Mouse (Mus musculus): ENCODE data around the gene Rsph9. TPM values are rescaled to one million over a fixed set of nuclear protein-coding genes. Genes with fewer than 3 reads are reported as not detected.

Rsph9 gene
- total and polyA plus RNA-seq, 2 experiments from 2014 or later, result 63.7 to 101 TPM

DNA sequence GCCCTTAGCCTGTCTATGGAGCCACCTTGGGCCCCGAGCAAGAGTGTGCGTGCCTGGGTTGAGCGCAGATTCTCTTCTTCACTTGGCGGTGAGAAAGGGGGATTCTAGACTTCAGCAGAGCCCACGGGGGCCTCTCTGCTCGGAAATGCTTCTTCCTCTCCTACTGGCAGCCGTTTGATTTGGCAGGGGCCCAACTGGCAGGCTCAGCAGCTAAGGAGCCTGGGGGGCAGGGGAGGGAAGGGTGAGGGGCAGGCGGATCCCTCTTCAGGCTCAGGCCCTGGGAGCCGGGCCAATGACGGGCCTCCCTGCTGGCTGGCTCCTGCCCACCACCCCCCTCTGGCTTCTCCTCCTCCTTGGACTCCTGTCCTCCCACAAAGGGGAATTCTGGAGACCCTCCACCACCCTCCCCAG lies 59.9 kb downstream of the Rsph9 start:
- Histone ChIP-seq H3K4me1 (ENCODE audit: insufficient read depth) (peaks cover 8% of the 10 kb centered on the region; the same call in 1 of the 2 replicates), H3K4me2 (ENCODE audit: low read depth) (peak overlapping the region; percentile 32), H3K36me3 (ENCODE audit: insufficient read depth) (no peaks in the 10 kb centered on the region), H3K27ac (ENCODE audit: low read depth, low read length) (peak overlapping the region; percentile 22; the same call in 1 of the 2 replicates), H3K9me3 (ENCODE audit: low read length) (no peaks in the 10 kb centered on the region), H3K4me3 (ENCODE audit: low read depth, low read length) (no peak overlapping the region), H3K27me3 (ENCODE audit: insufficient read depth, low read length) (no peaks in the 10 kb centered on the region), H3K9ac (no peak overlapping the region)
- DNase-seq (peak; percentile 89), ATAC-seq (peak; percentile 93)
- WGBS, result 5% methylated on average over 10 of the region's 10 CpGs
- TF ChIP-seq CTCF (IDR thresholded peaks at IDR 0.05; ENCODE audit: low read depth), result 0 out of 2 replicates have a peak, but pooled peaks have one; percentile 7

DNA sequence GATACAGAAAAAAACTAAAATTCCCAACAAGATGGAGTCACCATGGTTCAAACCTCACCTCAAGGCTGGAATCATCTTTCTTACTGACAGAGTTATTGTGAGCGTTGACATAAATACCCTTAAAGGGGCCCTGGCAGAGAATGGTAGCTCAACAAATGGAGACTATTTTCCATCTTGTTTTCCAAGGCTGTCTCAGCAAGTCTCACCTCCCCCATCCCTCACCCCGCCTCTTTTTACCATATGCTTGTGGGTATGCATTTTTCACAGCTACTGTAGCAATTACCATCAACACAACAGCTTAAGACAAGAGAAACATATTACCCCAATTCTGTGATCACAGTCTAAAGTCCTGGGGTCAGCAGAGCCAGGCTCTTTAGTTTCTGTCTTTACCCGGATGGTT lies 60.6 kb downstream of the Rsph9 start:
- no peak for ATAC-seq
- 59% methylated on average over 3 of the region's 3 CpGs for WGBS
- no peak for DNase-seq
- TF ChIP-seq CTCF (IDR thresholded peaks at IDR 0.05; ENCODE audit: low read depth), result no peak
- Histone ChIP-seq H3K9ac (no peak overlapping the region), H3K9me3 (ENCODE audit: low read length) (no peaks in the 10 kb centered on the region), H3K4me3 (ENCODE audit: low read depth, low read length) (no peak overlapping the region), H3K27ac (ENCODE audit: low read depth, low read length) (no peak overlapping the region), H3K4me2 (ENCODE audit: low read depth) (no peak overlapping the region), H3K27me3 (ENCODE audit: insufficient read depth, low read length) (no peaks in the 10 kb centered on the region), H3K36me3 (ENCODE audit: insufficient read depth) (no peaks in the 10 kb centered on the region), H3K4me1 (ENCODE audit: insufficient read depth) (peaks cover 8% of the 10 kb centered on the region; the same call in 1 of the 2 replicates)

DNA sequence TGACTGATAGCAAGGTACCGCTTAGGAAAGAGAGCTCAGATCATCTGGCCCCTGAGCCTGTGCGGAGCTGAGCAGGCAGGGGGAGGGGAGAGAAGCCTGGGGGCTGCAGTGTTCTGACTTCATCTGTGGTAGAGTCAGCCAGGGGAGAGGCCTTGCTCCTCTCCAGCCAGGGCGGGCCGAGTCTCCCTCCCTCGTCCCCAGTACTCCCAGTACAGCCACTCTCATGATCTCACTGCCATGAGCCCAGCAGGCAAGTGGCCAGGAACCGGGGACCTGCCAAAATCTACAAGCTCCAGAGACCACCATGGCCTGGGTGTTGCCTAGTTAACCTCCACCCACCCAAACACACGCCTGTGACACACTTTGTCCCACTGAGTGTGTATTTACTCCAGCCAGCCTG lies 62.4 kb downstream of the Rsph9 start:
- no peak overlapping the region for H3K27ac ChIP-seq (ENCODE audit: low read depth, low read length)
- no peaks in the 10 kb centered on the region for H3K9me3 ChIP-seq (ENCODE audit: low read length)
- ATAC-seq (no peak), DNase-seq (no peak)
- H3K27me3 ChIP-seq (ENCODE audit: insufficient read depth, low read length), result no peaks in the 10 kb centered on the region
- no peak overlapping the region for H3K4me2 ChIP-seq (ENCODE audit: low read depth)
- H3K4me1 ChIP-seq (ENCODE audit: insufficient read depth), result peaks cover 8% of the 10 kb centered on the region; the same call in 1 of the 2 replicates
- H3K36me3 ChIP-seq (ENCODE audit: insufficient read depth), result no peaks in the 10 kb centered on the region
- TF ChIP-seq CTCF (IDR thresholded peaks at IDR 0.05; ENCODE audit: low read depth), result no peak
- no peak overlapping the region for H3K4me3 ChIP-seq (ENCODE audit: low read depth, low read length)
- WGBS, result 54% methylated on average over 7 of the region's 7 CpGs
- H3K9ac ChIP-seq, result no peak overlapping the region

DNA sequence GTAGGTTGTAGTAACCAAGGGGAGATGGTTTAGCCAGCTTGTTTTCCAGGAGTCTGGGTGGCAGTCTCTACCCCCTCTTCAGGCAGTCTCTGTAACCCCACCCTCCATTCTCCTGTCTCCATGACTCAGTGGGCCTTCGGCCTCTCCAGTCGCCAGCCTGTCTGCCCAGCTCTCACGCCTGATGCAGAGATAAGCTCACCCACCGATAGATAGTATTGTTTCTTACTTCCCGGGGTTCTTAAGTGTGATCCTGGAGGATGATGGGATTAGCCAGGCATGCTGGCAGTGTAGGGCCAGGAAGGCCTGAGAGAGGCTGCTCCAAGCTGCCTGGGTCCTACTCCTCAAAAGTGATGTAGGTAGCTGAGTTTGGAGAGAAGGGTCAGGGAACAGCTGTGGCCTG lies 63.0 kb downstream of the Rsph9 start:
- no peak for TF ChIP-seq CTCF (IDR thresholded peaks at IDR 0.05; ENCODE audit: low read depth)
- H3K4me2 ChIP-seq (ENCODE audit: low read depth), result no peak overlapping the region
- DNase-seq (no peak), ATAC-seq (no peak)
- no peaks in the 10 kb centered on the region for H3K36me3 ChIP-seq (ENCODE audit: insufficient read depth)
- H3K4me3 ChIP-seq (ENCODE audit: low read depth, low read length), result no peak overlapping the region
- H3K27ac ChIP-seq (ENCODE audit: low read depth, low read length), result no peak overlapping the region
- H3K27me3 ChIP-seq (ENCODE audit: insufficient read depth, low read length), result no peaks in the 10 kb centered on the region
- H3K9me3 ChIP-seq (ENCODE audit: low read length), result no peaks in the 10 kb centered on the region
- no peak overlapping the region for H3K9ac ChIP-seq
- peaks cover 8% of the 10 kb centered on the region; the same call in 1 of the 2 replicates for H3K4me1 ChIP-seq (ENCODE audit: insufficient read depth)
- WGBS, result 32% methylated on average over 5 of the region's 5 CpGs

DNA sequence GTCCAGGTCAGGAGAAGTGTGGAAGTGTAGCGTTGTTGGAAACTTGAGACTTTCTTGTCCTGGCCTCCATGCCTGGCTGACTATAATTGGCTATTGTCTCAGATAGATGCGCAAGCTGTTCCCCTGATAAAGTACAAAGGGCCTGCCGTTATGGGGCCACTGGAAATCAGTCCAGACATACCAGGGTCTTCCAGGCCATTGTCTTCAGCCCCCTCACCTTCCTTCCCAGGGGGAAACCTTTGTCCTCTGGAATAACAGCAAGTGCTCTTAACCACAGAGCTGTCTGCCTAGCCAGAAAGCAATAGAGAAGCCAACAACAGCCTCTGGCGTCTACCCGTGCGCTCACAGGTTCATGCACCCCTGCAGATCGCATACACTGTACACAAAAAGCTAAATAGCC lies 63.6 kb downstream of the Rsph9 start:
- no peaks in the 10 kb centered on the region for H3K9me3 ChIP-seq (ENCODE audit: low read length)
- DNase-seq (no peak), ATAC-seq (no peak)
- H3K27me3 ChIP-seq (ENCODE audit: insufficient read depth, low read length), result no peaks in the 10 kb centered on the region
- H3K4me3 ChIP-seq (ENCODE audit: low read depth, low read length), result no peak overlapping the region
- H3K27ac ChIP-seq (ENCODE audit: low read depth, low read length), result no peak overlapping the region
- H3K4me2 ChIP-seq (ENCODE audit: low read depth), result no peak overlapping the region
- TF ChIP-seq CTCF (IDR thresholded peaks at IDR 0.05; ENCODE audit: low read depth), result no peak
- WGBS, result 37% methylated on average over 7 of the region's 7 CpGs
- no peak overlapping the region for H3K9ac ChIP-seq
- no peaks in the 10 kb centered on the region for H3K36me3 ChIP-seq (ENCODE audit: insufficient read depth)
- H3K4me1 ChIP-seq (ENCODE audit: insufficient read depth), result peaks cover 8% of the 10 kb centered on the region; the same call in 1 of the 2 replicates

GRCm38 (mm10) chr17:46079037-46079436 lies 65.0 kb downstream of the Rsph9 start:
- DNase-seq, result no peak
- Histone ChIP-seq H3K9ac (no peak overlapping the region), H3K27ac (ENCODE audit: low read depth, low read length) (no peak overlapping the region), H3K4me3 (ENCODE audit: low read depth, low read length) (no peak overlapping the region), H3K27me3 (ENCODE audit: insufficient read depth, low read length) (no peaks in the 10 kb centered on the region), H3K4me1 (ENCODE audit: insufficient read depth) (peaks cover 4% of the 10 kb centered on the region; the same call in 1 of the 2 replicates), H3K36me3 (ENCODE audit: insufficient read depth) (no peaks in the 10 kb centered on the region), H3K4me2 (ENCODE audit: low read depth) (no peak overlapping the region), H3K9me3 (ENCODE audit: low read length) (no peaks in the 10 kb centered on the region)
- TF ChIP-seq CTCF (IDR thresholded peaks at IDR 0.05; ENCODE audit: low read depth), result peak; percentile 23; the same call in 1 of the 2 replicates
- 74% methylated on average over 2 of the region's 2 CpGs for WGBS
- no peak for ATAC-seq

- Histone ChIP-seq H3K4me3 (ENCODE audit: low read depth, low read length) (no peak overlapping the region), H3K9me3 (ENCODE audit: low read length) (no peaks in the 10 kb centered on the region), H3K27me3 (ENCODE audit: insufficient read depth, low read length) (no peaks in the 10 kb centered on the region), H3K36me3 (ENCODE audit: insufficient read depth) (no peaks in the 10 kb centered on the region), H3K9ac (no peak overlapping the region), H3K27ac (ENCODE audit: low read depth, low read length) (no peak overlapping the region), H3K4me1 (ENCODE audit: insufficient read depth) (no peaks in the 10 kb centered on the region), H3K4me2 (ENCODE audit: low read depth) (no peak overlapping the region)
- TF ChIP-seq CTCF (IDR thresholded peaks at IDR 0.05; ENCODE audit: low read depth), result no peak
- ATAC-seq (no peak), DNase-seq (no peak)
- 95% methylated on average over 12 of the region's 12 CpGs for WGBS
Observed at GRCm38 (mm10) chr17:46077921-46078534, 66.0 kb downstream of the Rsph9 start.

All from forebrain, postnatal 0 days (tissue).